Mouse (Mus musculus): ENCODE measurements around the gene Rnf220. TPM values are rescaled to one million over a fixed set of nuclear protein-coding genes. Genes with fewer than 3 reads are reported as not detected.

The Rnf220 gene
- polyA plus RNA-seq (2014; fragmentation: Nextera tagmentation; extraction: Ambion mirVana): 65.4 and 76.1 TPM in 2 replicates

DNA sequence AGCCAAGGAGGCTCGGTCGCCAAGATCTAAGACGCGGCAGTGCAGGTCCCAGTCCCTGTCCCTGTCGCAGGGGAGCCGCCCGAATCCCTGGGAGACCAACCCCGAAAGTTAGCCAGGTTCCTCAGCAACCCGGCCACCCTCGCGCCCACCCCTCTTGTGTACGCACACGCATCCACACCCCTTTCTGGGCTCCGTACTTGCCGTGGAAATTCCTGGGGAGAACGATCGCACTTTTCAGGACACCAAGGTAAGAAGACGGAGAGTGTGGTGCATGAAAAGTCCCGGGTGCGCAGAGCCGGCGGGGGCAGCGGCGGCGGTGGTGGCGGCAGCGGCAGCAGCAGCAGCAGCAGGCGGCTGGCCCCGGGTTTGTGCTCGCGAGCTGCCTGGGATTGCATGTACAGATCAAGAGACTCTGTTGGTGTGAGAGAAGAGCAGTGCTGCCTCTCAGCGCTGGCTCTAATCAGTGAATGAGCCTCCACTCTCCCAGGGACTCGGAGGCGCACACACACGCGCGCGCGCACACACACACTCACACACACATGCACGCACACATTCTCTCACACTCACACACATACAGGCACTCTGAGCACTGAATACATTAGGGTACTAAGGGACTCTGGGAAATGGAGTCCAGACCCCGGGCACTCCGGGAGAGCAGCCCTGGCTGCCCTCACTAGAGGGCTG is at the start of gene Rnf220:
Gene Rnf220 (minus strand): TSS at position 571 of the 684 bp plus-strand sequence.
- H3K4me2 ChIP-seq: peak within 1 kb of the TSS; percentile 95
- H3K4me3 ChIP-seq (ENCODE audit: low read depth, low read length): peak within 1 kb of the TSS; percentile 49
- DNase-seq: peak; percentile 84
- no peak for TF ChIP-seq CTCF (IDR thresholded peaks at IDR 0.05; ENCODE audit: low read depth)
- peak within 1 kb of the TSS; percentile 42 for H3K9ac ChIP-seq
- ATAC-seq (ENCODE audit: insufficient read depth): peak; percentile 92
- WGBS: under 1% methylated on average over 42 of the region's 42 CpGs
- H3K27ac ChIP-seq (ENCODE audit: low read depth): no peak within 1 kb of the TSS
- no peaks in the 10 kb centered on the region for H3K36me3 ChIP-seq (ENCODE audit: insufficient read depth)
- H3K9me3 ChIP-seq (ENCODE audit: low read depth, low read length): 0 out of 2 replicates have a peak, but pooled peaks cover under 1% of the 10 kb centered on the region
- H3K4me1 ChIP-seq (ENCODE audit: insufficient read depth): peaks cover 6% of the 10 kb centered on the region; the same call in 1 of the 2 replicates
- peaks cover 53% of the 10 kb centered on the region for H3K27me3 ChIP-seq (ENCODE audit: insufficient read depth, low read length)

DNA sequence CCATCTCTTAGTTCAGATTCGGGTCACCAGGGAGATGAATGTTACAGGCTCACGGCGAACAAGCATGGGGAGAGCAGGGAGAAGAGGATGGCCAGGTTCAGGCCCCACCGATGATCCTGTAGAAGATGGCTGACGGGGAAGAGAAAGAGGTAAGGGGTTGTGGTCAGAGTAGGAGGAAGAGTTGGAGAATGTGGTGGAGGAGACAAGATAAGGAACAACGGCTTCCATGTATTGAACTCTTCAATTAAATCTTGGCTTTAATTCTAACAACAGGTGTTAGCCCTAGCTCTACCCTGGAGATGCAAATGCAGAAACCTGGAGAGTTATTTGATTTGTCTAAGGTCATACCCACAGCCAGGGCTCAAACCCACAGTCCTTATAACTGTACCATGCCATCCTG is 49.8 kb upstream of the Rnf220 start:
- 86% methylated on average over 6 of the region's 6 CpGs for WGBS

DNA sequence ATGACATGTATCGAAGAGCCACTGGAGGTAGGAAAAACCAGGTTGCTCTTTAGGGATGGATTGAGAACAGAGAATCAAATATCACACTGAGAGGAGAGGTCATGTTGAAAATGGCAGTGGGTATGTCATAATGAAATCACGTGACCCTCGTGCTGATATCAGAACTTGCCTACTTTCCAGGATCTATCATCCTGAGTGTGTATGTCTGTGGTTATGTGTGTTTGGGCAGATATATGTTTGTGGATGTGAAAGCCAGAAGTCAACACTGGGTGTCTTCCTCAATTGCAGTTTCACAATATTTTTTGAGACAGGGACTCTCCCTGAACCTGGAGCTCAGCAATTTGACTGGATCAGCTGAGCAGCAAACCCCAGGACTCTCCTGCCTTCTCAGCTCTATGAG is 48.6 kb upstream of the Rnf220 start:
- WGBS: 86% methylated on average over 3 of the region's 3 CpGs
- H3K36me3 ChIP-seq (ENCODE audit: insufficient read depth): no peaks in the 10 kb centered on the region
- TF ChIP-seq CTCF (IDR thresholded peaks at IDR 0.05; ENCODE audit: low read depth): no peak
- no peaks in the 10 kb centered on the region for H3K27me3 ChIP-seq (ENCODE audit: insufficient read depth, low read length)
- ATAC-seq (ENCODE audit: insufficient read depth) (no peak), DNase-seq (no peak)
- H3K4me2 ChIP-seq: no peak overlapping the region
- no peak overlapping the region for H3K9ac ChIP-seq
- H3K27ac ChIP-seq (ENCODE audit: low read depth): no peak overlapping the region
- no peaks in the 10 kb centered on the region for H3K9me3 ChIP-seq (ENCODE audit: low read depth, low read length)
- H3K4me1 ChIP-seq (ENCODE audit: insufficient read depth): no peaks in the 10 kb centered on the region
- no peak overlapping the region for H3K4me3 ChIP-seq (ENCODE audit: low read depth, low read length)

More for the DNA sequence above, 49.8 kb upstream of the Rnf220 start:
- Histone ChIP-seq H3K4me3 (ENCODE audit: low read depth, low read length) (no peak overlapping the region), H3K4me2 (no peak overlapping the region), H3K27me3 (ENCODE audit: insufficient read depth, low read length) (no peaks in the 10 kb centered on the region), H3K9ac (no peak overlapping the region), H3K36me3 (ENCODE audit: insufficient read depth) (no peaks in the 10 kb centered on the region), H3K27ac (ENCODE audit: low read depth) (no peak overlapping the region), H3K9me3 (ENCODE audit: low read depth, low read length) (no peaks in the 10 kb centered on the region), H3K4me1 (ENCODE audit: insufficient read depth) (peaks cover 7% of the 10 kb centered on the region)
- DNase-seq (no peak), ATAC-seq (ENCODE audit: insufficient read depth) (no peak)
- TF ChIP-seq CTCF (IDR thresholded peaks at IDR 0.05; ENCODE audit: low read depth): no peak

DNA sequence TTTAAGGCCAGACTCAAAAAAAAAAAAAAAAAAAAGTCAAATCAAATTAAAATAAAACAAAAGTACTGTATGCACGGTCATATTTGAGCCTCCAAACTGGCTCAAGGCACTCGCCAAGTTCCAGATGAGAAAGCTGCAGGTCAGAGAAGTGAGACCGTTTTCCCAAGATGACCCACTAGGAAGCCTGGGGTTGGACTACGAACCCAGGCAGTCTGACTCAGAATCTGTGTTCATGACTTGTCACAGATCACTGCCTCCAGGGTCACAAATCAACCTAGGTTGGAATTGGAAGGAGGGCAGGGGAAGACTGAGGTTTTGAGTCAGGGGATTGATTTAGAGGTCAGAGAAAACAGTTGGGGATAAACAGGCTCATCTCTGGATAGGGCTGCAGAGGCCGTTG is 43.7 kb upstream of the Rnf220 start:
- DNase-seq (no peak), ATAC-seq (ENCODE audit: insufficient read depth) (no peak)
- WGBS: 67% methylated on average over 5 of the region's 5 CpGs
- Histone ChIP-seq H3K4me1 (ENCODE audit: insufficient read depth) (no peaks in the 10 kb centered on the region), H3K27me3 (ENCODE audit: insufficient read depth, low read length) (no peaks in the 10 kb centered on the region), H3K4me2 (no peak overlapping the region), H3K9me3 (ENCODE audit: low read depth, low read length) (no peaks in the 10 kb centered on the region), H3K36me3 (ENCODE audit: insufficient read depth) (no peaks in the 10 kb centered on the region), H3K9ac (no peak overlapping the region), H3K27ac (ENCODE audit: low read depth) (no peak overlapping the region), H3K4me3 (ENCODE audit: low read depth, low read length) (no peak overlapping the region)
- TF ChIP-seq CTCF (IDR thresholded peaks at IDR 0.05; ENCODE audit: low read depth): no peak

GRCm38 (mm10) chr4:117539329-117539980 is 42.6 kb upstream of the Rnf220 start:
- 70% methylated on average over 8 of the region's 8 CpGs for WGBS
- Histone ChIP-seq H3K9ac (no peak overlapping the region), H3K4me3 (ENCODE audit: low read depth, low read length) (no peak overlapping the region), H3K36me3 (ENCODE audit: insufficient read depth) (no peaks in the 10 kb centered on the region), H3K4me1 (ENCODE audit: insufficient read depth) (no peaks in the 10 kb centered on the region), H3K27me3 (ENCODE audit: insufficient read depth, low read length) (no peaks in the 10 kb centered on the region), H3K9me3 (ENCODE audit: low read depth, low read length) (no peaks in the 10 kb centered on the region), H3K4me2 (no peak overlapping the region), H3K27ac (ENCODE audit: low read depth) (no peak overlapping the region)
- TF ChIP-seq CTCF (IDR thresholded peaks at IDR 0.05; ENCODE audit: low read depth): no peak
- no peak for ATAC-seq (ENCODE audit: insufficient read depth)
- no peak for DNase-seq

- Histone ChIP-seq H3K9me3 (ENCODE audit: low read depth, low read length) (no peaks in the 10 kb centered on the region), H3K27ac (ENCODE audit: low read depth) (no peak overlapping the region), H3K4me2 (no peak overlapping the region), H3K36me3 (ENCODE audit: insufficient read depth) (no peaks in the 10 kb centered on the region), H3K27me3 (ENCODE audit: insufficient read depth, low read length) (no peaks in the 10 kb centered on the region), H3K4me1 (ENCODE audit: insufficient read depth) (no peaks in the 10 kb centered on the region), H3K9ac (no peak overlapping the region), H3K4me3 (ENCODE audit: low read depth, low read length) (no peak overlapping the region)
- DNase-seq (no peak), ATAC-seq (ENCODE audit: insufficient read depth) (no peak)
- WGBS: 70% methylated on average over 7 of the region's 7 CpGs
- no peak for TF ChIP-seq CTCF (IDR thresholded peaks at IDR 0.05; ENCODE audit: low read depth)
Measured at GRCm38 (mm10) chr4:117537002-117537401, 40.1 kb upstream of the Rnf220 start.

DNA sequence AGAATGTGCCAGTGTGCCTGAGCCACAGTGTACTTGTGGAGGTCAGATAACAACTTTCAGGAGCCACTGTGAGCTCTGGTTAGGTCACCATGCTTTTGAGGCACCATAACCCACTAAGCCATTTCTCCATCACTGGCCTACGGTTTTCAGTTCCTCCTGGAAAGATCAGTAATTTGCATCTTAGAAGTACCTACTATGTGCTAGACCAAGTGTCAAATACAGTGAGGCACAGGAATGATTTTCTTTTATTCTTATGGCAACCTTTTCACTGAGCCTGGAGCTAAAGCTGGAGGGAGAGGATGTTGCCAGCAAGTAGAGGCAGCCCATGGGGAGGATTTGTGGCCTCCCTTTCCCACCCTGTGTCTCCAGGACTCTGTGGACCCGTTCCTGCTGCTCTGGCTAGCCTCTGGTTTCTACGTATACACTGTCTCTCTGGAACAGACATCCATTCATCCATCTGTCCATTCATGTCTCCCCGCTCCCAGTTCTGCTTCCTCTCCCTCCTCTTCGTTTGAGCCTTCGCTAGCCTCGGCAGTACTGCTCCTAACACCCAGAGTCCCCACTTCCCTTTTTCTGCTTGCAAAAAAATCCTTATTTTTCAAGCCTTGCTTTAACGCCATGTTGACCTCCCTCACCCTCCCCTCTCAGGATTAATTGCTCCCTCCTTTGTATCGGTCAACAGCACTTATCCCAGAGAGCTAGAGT is 38.8 kb upstream of the Rnf220 start:
- Histone ChIP-seq H3K27ac (ENCODE audit: low read depth) (no peak overlapping the region), H3K4me1 (ENCODE audit: insufficient read depth) (no peaks in the 10 kb centered on the region), H3K36me3 (ENCODE audit: insufficient read depth) (no peaks in the 10 kb centered on the region), H3K27me3 (ENCODE audit: insufficient read depth, low read length) (no peaks in the 10 kb centered on the region), H3K9ac (no peak overlapping the region), H3K4me3 (ENCODE audit: low read depth, low read length) (no peak overlapping the region), H3K4me2 (no peak overlapping the region), H3K9me3 (ENCODE audit: low read depth, low read length) (no peaks in the 10 kb centered on the region)
- 53% methylated on average over 9 of the region's 9 CpGs for WGBS
- DNase-seq: no peak
- no peak for ATAC-seq (ENCODE audit: insufficient read depth)
- no peak for TF ChIP-seq CTCF (IDR thresholded peaks at IDR 0.05; ENCODE audit: low read depth)
